20 mouse cellular contexts compared by ENCODE assay signal in the genomic region with DNA sequence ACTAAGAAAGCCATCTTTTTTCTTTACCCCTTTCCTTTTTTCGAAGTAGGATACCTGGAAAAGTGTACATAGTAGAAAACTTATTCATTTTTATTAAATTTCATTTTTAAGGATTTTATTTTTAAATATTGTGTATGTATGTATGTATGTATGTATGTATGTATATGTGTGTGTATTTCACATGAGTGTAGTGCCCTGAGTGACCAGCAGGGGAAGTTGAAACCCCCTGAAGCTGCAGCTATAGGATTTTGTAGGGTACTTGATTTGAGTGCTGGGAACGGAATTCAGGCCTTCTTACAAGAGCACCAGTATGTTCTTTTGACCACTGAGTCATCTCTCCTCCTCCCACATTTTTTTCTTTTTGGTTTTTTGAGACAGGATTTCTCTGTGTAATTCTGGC.
DNase-seq lines count a peak whose midpoint lies in the region; ATAC-seq and TF ChIP-seq lines count a peak whose summit lies in the region.
"Had no signal": no experiment of that assay in that cellular context is flagged by ENCODE, and none has a peak within 500 bp of the region (broad histone marks: within the 10 kb centered on the region; RNA-seq: fewer than 3 reads in every experiment).

No protein-coding gene starts in this region.

- no peaks in the 10 kb centered on the region for H3K27me3 ChIP-seq in hindbrain, postnatal 0 days (ENCODE audit: insufficient read depth, low read length)
- H3K27me3 ChIP-seq in hindbrain, embryonic 11.5 days (ENCODE audit: control insufficient read depth, insufficient read depth, low read length): no peaks in the 10 kb centered on the region
- no peaks in the 10 kb centered on the region for H3K27me3 ChIP-seq in lung, embryonic 14.5 days (ENCODE audit: insufficient read depth, low read length)
- H3K27me3 ChIP-seq in myocyte (ENCODE audit: control insufficient read depth, insufficient read depth, insufficient read length): no peaks in the 10 kb centered on the region
- H3K27me3 ChIP-seq: hindbrain, embryonic 12.5 days; limb, embryonic 15.5 days; midbrain, embryonic 12.5 days; neural tube, embryonic 15.5 days; stomach, embryonic 15.5 days had no signal

- no peaks in the 10 kb centered on the region for H3K9me3 ChIP-seq in hindbrain, postnatal 0 days (ENCODE audit: low read length)
- no peaks in the 10 kb centered on the region for H3K9me3 ChIP-seq in hindbrain, embryonic 11.5 days (ENCODE audit: control insufficient read depth, low read length)
- H3K9me3 ChIP-seq in lung, embryonic 14.5 days (ENCODE audit: low read depth, low read length): no peaks in the 10 kb centered on the region
- H3K9me3 ChIP-seq: embryonic facial prominence, embryonic 10.5 days; hindbrain, embryonic 12.5 days; limb, embryonic 15.5 days; midbrain, embryonic 12.5 days; neural tube, embryonic 15.5 days; stomach, embryonic 15.5 days had no signal

- H3K4me3 ChIP-seq in hindbrain, postnatal 0 days (ENCODE audit: low read length): no peak overlapping the region
- no peak overlapping the region for H3K4me3 ChIP-seq in hindbrain, embryonic 11.5 days (ENCODE audit: low read depth, low read length)
- no peak overlapping the region for H3K4me3 ChIP-seq in lung, embryonic 14.5 days (ENCODE audit: low read depth, low read length)
- H3K4me3 ChIP-seq in myocyte: no peak overlapping the region
- H3K4me3 ChIP-seq: embryonic facial prominence, embryonic 10.5 days; hindbrain, embryonic 12.5 days; limb, embryonic 15.5 days; midbrain, embryonic 12.5 days; neural tube, embryonic 15.5 days; stomach, embryonic 15.5 days had no signal

- H3K36me3 ChIP-seq in hindbrain, postnatal 0 days (ENCODE audit: insufficient read depth, low read length): no peaks in the 10 kb centered on the region
- H3K36me3 ChIP-seq in hindbrain, embryonic 11.5 days (ENCODE audit: control insufficient read depth, insufficient read depth, low read length): no peaks in the 10 kb centered on the region
- H3K36me3 ChIP-seq in lung, embryonic 14.5 days (ENCODE audit: insufficient read depth): no peaks in the 10 kb centered on the region
- no peaks in the 10 kb centered on the region for H3K36me3 ChIP-seq in myocyte (ENCODE audit: control insufficient read depth, insufficient read depth)
- H3K36me3 ChIP-seq: embryonic facial prominence, embryonic 10.5 days; hindbrain, embryonic 12.5 days; limb, embryonic 15.5 days; midbrain, embryonic 12.5 days; neural tube, embryonic 15.5 days; stomach, embryonic 15.5 days had no signal

- no peak overlapping the region for H3K4me2 ChIP-seq in hindbrain, postnatal 0 days (ENCODE audit: low read depth, low read length)
- H3K4me2 ChIP-seq in hindbrain, embryonic 11.5 days (replicated peaks; ENCODE audit: low read depth, low read length): no peak overlapping the region
- no peak overlapping the region for H3K4me2 ChIP-seq in lung, embryonic 14.5 days
- peak overlapping the region; percentile 42 for H3K4me2 ChIP-seq in myocyte (ENCODE audit: low read depth)
- H3K4me2 ChIP-seq: hindbrain, embryonic 12.5 days; limb, embryonic 15.5 days; midbrain, embryonic 12.5 days; neural tube, embryonic 15.5 days; stomach, embryonic 15.5 days had no signal

- H3K4me1 ChIP-seq in hindbrain, postnatal 0 days (ENCODE audit: insufficient read depth, low read length): no peaks in the 10 kb centered on the region
- no peaks in the 10 kb centered on the region for H3K4me1 ChIP-seq in hindbrain, embryonic 11.5 days (replicated peaks; ENCODE audit: control insufficient read depth, insufficient read depth, low read length)
- no peaks in the 10 kb centered on the region for H3K4me1 ChIP-seq in lung, embryonic 14.5 days (ENCODE audit: insufficient read depth)
- H3K4me1 ChIP-seq: hindbrain, embryonic 12.5 days; midbrain, embryonic 12.5 days; stomach, embryonic 15.5 days had no signal

- H3K79me2 ChIP-seq in myocyte (ENCODE audit: control insufficient read depth, insufficient read depth): no peaks in the 10 kb centered on the region

- TF ChIP-seq CTCF in hindbrain, postnatal 0 days (IDR thresholded peaks at IDR 0.05; ENCODE audit: low read depth): peak; percentile 26; the same call in 1 of the 2 replicates
- peak; percentile 29; the same call in 1 of the 2 replicates for TF ChIP-seq CTCF in lung, embryonic 14.5 days (IDR thresholded peaks at IDR 0.05; ENCODE audit: low read depth)

- no peak overlapping the region for H3ac ChIP-seq in myocyte (ENCODE audit: control insufficient read depth, insufficient read length)

- ATAC-seq in hindbrain, postnatal 0 days: no peak
- ATAC-seq in hindbrain, embryonic 11.5 days (ENCODE audit: low FRiP score): no peak
- ATAC-seq in lung, embryonic 14.5 days (ENCODE audit: insufficient read depth): no peak
- ATAC-seq: inflammation-experienced regulatory T-cells, adult 6 months had no signal

- no peak overlapping the region for H3K9ac ChIP-seq in hindbrain, postnatal 0 days (replicated peaks; ENCODE audit: low read length)
- H3K9ac ChIP-seq in hindbrain, embryonic 11.5 days (ENCODE audit: low read depth, low read length): no peak overlapping the region
- no peak overlapping the region for H3K9ac ChIP-seq in lung, embryonic 14.5 days
- H3K9ac ChIP-seq: hindbrain, embryonic 12.5 days; limb, embryonic 15.5 days; midbrain, embryonic 12.5 days; neural tube, embryonic 15.5 days; stomach, embryonic 15.5 days had no signal

- 87% methylated on average over 2 of the region's 2 CpGs for WGBS in hindbrain, postnatal 0 days
- 88% methylated on average over 2 of the region's 2 CpGs for WGBS in hindbrain, embryonic 11.5 days
- WGBS in lung, embryonic 14.5 days: 80% methylated on average over 2 of the region's 2 CpGs

- no peak overlapping the region for H3K27ac ChIP-seq in hindbrain, postnatal 0 days
- H3K27ac ChIP-seq in hindbrain, embryonic 11.5 days (ENCODE audit: low read depth, low read length): no peak overlapping the region
- H3K27ac ChIP-seq in lung, embryonic 14.5 days (ENCODE audit: low read depth): no peak overlapping the region
- H3K27ac ChIP-seq: embryonic facial prominence, embryonic 10.5 days; hindbrain, embryonic 12.5 days; limb, embryonic 15.5 days; midbrain, embryonic 12.5 days; neural tube, embryonic 15.5 days; stomach, embryonic 15.5 days had no signal

- no peak for TF ChIP-seq POLR2A in myocyte (IDR thresholded peaks at IDR 0.05; ENCODE audit: insufficient read length, low read depth)

- no peak for DNase-seq in hindbrain, postnatal 0 days (ENCODE audit: low spot score)
- DNase-seq in hindbrain, embryonic 11.5 days (ENCODE audit: low spot score): no peak
- no peak for DNase-seq in lung, embryonic 14.5 days
- DNase-seq in lung, postnatal 10 days: no peak
- DNase-seq in ES-CJ7 (ENCODE audit: low read depth, low spot score): peak; percentile 14
- DNase-seq in frontal cortex, postnatal 25 days (ENCODE audit: low spot score in 2 of 2): no peak
- DNase-seq: adrenal gland, postnatal 25 days; cerebellum, adult 8-10 months; gastrocnemius, postnatal 25 days; heart, postnatal 10 days; layer of hippocampus, postnatal 36 days; thymus, adult 2 months had no signal

TF ChIP-seq in myocyte, 11 proteins besides CTCF, POLR2A, EP300 and RAD21:
- TF ChIP-seq REST (IDR thresholded peaks at IDR 0.05; ENCODE audit: insufficient read depth, insufficient read length): no peak
- no peak for TF ChIP-seq TCF3 (IDR thresholded peaks at IDR 0.05; ENCODE audit: insufficient read length, low read depth)
- no peak for TF ChIP-seq TCF12 (IDR thresholded peaks at IDR 0.05; ENCODE audit: insufficient read depth, poor library complexity, severe bottlenecking)
- TF ChIP-seq MYOD1 (IDR thresholded peaks at IDR 0.05; ENCODE audit: control insufficient read depth in 1 of 3, insufficient read length in 2 of 3, low read depth in 2 of 3): no peak
- TF ChIP-seq MAX (IDR thresholded peaks at IDR 0.05; ENCODE audit: low read depth): no peak
- TF ChIP-seq POLR2AphosphoS2 (IDR thresholded peaks at IDR 0.05; ENCODE audit: insufficient read length, low read depth): no peak
- no peak for TF ChIP-seq USF1 (IDR thresholded peaks at IDR 0.05; ENCODE audit: low read depth)
- TF ChIP-seq MYOG (IDR thresholded peaks at IDR 0.05; ENCODE audit: control insufficient read depth in 1 of 3, insufficient read depth in 1 of 3, insufficient read length in 2 of 3, low read depth in 2 of 3): no peak
